9 mouse cellular contexts compared by ENCODE assay signal in the genomic region with DNA sequence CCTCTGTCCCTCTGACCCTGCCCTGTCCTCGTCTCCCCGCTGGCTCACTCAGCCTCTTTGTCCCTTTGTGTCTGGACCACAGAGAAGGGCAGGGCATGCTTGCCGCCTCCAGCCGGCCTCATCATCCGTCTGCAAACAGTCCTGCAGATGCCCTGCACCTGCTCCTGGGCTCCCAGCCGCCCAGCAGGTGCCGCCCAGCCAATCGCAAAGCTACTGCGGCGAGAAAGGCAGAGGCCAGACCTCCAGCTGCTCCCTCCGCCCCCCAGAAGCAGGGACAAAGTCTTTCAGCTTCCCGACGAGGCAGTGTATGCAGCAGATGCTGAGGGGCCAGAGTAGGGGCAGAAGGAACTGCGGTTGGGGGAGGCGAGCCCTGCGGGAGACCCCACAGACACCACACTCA. TPM values are rescaled to one million over a fixed set of nuclear protein-coding genes. Genes with fewer than 3 reads are reported as not detected.
DNase-seq lines count a peak whose midpoint lies in the region; ATAC-seq lines count a peak whose summit lies in the region.
"Had no signal": no experiment of that assay in that cellular context is flagged by ENCODE, and none has a peak within 500 bp of the region (broad histone marks: within the 10 kb centered on the region; RNA-seq: fewer than 3 reads in every experiment).

No protein-coding gene starts in this region.

- 1% methylated on average over 16 of the region's 16 CpGs for WGBS in hindbrain, embryonic 10.5 days
- WGBS in midbrain, embryonic 14.5 days: under 1% methylated on average over 16 of the region's 16 CpGs

- H3K4me3 ChIP-seq in hindbrain, embryonic 10.5 days: peak overlapping the region; percentile 40
- H3K4me3 ChIP-seq in midbrain, embryonic 14.5 days (replicated peaks; ENCODE audit: low read depth, low read length): peak overlapping the region; percentile 23
- H3K4me3 ChIP-seq: limb, embryonic 15.5 days had no signal

- no peaks in the 10 kb centered on the region for H3K9me3 ChIP-seq in hindbrain, embryonic 10.5 days
- H3K9me3 ChIP-seq in midbrain, embryonic 14.5 days (ENCODE audit: control insufficient read depth, low read length): no peaks in the 10 kb centered on the region
- H3K9me3 ChIP-seq: limb, embryonic 15.5 days had no signal

- peak overlapping the region; percentile 96 for H3K27ac ChIP-seq in hindbrain, embryonic 10.5 days
- peak overlapping the region; percentile 97 for H3K27ac ChIP-seq in midbrain, embryonic 14.5 days (replicated peaks; ENCODE audit: low read depth, low read length)
- H3K27ac ChIP-seq: limb, embryonic 15.5 days had no signal

- DNase-seq in left cerebral cortex, postnatal 4 days: peak; percentile 91
- no peak for DNase-seq in left cerebral cortex, postnatal 25 days (ENCODE audit: low spot score in 2 of 2)
- DNase-seq in hindbrain, embryonic 10.5 days (ENCODE audit: low spot score): peak; percentile 93
- peak; percentile 88 for DNase-seq in midbrain, embryonic 14.5 days
- peak; percentile 41 to 67 for DNase-seq in thymus, postnatal 36 days
- no peak for DNase-seq in natural killer cell, adult 2 months (ENCODE audit: low spot score in 2 of 2)
- DNase-seq in urinary bladder, postnatal 36 days (ENCODE audit: low spot score in 2 of 2): no peak
- no peak for DNase-seq in adrenal gland, postnatal 14 days

- peak; percentile 84 for ATAC-seq in midbrain, embryonic 14.5 days (ENCODE audit: low FRiP score, low TSS enrichment)

- peaks cover 65% of the 10 kb centered on the region for H3K4me1 ChIP-seq in hindbrain, embryonic 10.5 days (replicated peaks)
- peaks cover 32% of the 10 kb centered on the region for H3K4me1 ChIP-seq in midbrain, embryonic 14.5 days (ENCODE audit: control insufficient read depth, insufficient read depth, low read length)

- H3K36me3 ChIP-seq in hindbrain, embryonic 10.5 days: no peaks in the 10 kb centered on the region
- no peaks in the 10 kb centered on the region for H3K36me3 ChIP-seq in midbrain, embryonic 14.5 days (ENCODE audit: control insufficient read depth, insufficient read depth, low read length)
- H3K36me3 ChIP-seq: limb, embryonic 15.5 days had no signal

- H3K27me3 ChIP-seq in hindbrain, embryonic 10.5 days (ENCODE audit: insufficient read depth, poor library complexity, severe bottlenecking): peaks cover 7% of the 10 kb centered on the region; the same call in 1 of the 2 replicates
- H3K27me3 ChIP-seq in midbrain, embryonic 14.5 days (ENCODE audit: control insufficient read depth, insufficient read depth, low read length): no peaks in the 10 kb centered on the region

- peak overlapping the region; percentile 54 for H3K4me2 ChIP-seq in midbrain, embryonic 14.5 days (ENCODE audit: low read length)
- H3K4me2 ChIP-seq: limb, embryonic 15.5 days had no signal

- intact Hi-C loops in left cerebral cortex, postnatal 4 days (cut with DNase I): loop anchor here (10.0 kb wide), 1 partner anchor 177 kb away; no protein-coding TSS in a partner anchor
- intact Hi-C loops in left cerebral cortex, postnatal 25 days (cut with DNase I): no loop called here

- H3K9ac ChIP-seq in midbrain, embryonic 14.5 days (replicated peaks; ENCODE audit: low read length): peak overlapping the region; percentile 63
- H3K9ac ChIP-seq: limb, embryonic 15.5 days had no signal

RNA-seq across cellular contexts. Expression of gene Cryba4, which starts 14.9 kb away (rescaled TPM):
- under 1 TPM; 0.50 to 0.54 TPM for total RNA-seq in left cerebral cortex, postnatal 4 days (2021)
- total RNA-seq in left cerebral cortex, postnatal 25 days (2021): 1 to 10 TPM in 1 of 2 experiments, under 1 TPM in 1; 0.78 to 1.0 TPM
- 0.35 and 1.4 TPM in 2 replicates for polyA plus RNA-seq in hindbrain, embryonic 10.5 days (2016; fragmentation: Nextera tagmentation; extraction: Ambion mirVana)
- 0.93 and 1.2 TPM in 2 replicates for polyA plus RNA-seq in midbrain, embryonic 14.5 days (2014; fragmentation: Nextera tagmentation; extraction: Ambion mirVana)
- total RNA-seq in adrenal gland, postnatal 14 days (2021): 16.2 and 28.2 TPM in 2 replicates

RNA-seq across cellular contexts. Expression of gene Crybb1, which starts 18.2 kb away (rescaled TPM):
- total RNA-seq in left cerebral cortex, postnatal 4 days (2021): 1 to 10 TPM; 3.5 to 5.6 TPM
- total RNA-seq in left cerebral cortex, postnatal 25 days (2021): 1 to 10 TPM; 7.7 to 9.9 TPM
- 0.19 and 0.42 TPM in 2 replicates for polyA plus RNA-seq in hindbrain, embryonic 10.5 days (2016; fragmentation: Nextera tagmentation; extraction: Ambion mirVana)
- 1.9 and 3.8 TPM in 2 replicates for polyA plus RNA-seq in midbrain, embryonic 14.5 days (2014; fragmentation: Nextera tagmentation; extraction: Ambion mirVana)
- 1.8 and 1.9 TPM in 2 replicates for total RNA-seq in adrenal gland, postnatal 14 days (2021)

RNA-seq across cellular contexts. Expression of gene Tpst2, which starts 39.1 kb away (rescaled TPM):
- 10 to 100 TPM; 25.5 to 28.8 TPM for total RNA-seq in left cerebral cortex, postnatal 4 days (2021)
- 10 to 100 TPM; 39.0 to 43.9 TPM for total RNA-seq in left cerebral cortex, postnatal 25 days (2021)
- polyA plus RNA-seq in hindbrain, embryonic 10.5 days (2016; fragmentation: Nextera tagmentation; extraction: Ambion mirVana): 37.2 and 40.9 TPM in 2 replicates
- polyA plus RNA-seq in midbrain, embryonic 14.5 days (2014; fragmentation: Nextera tagmentation; extraction: Ambion mirVana): 24.7 and 26.4 TPM in 2 replicates
- total RNA-seq in adrenal gland, postnatal 14 days (2021): 161 and 186 TPM in 2 replicates

Comparison
In these comparisons a context has a peak if more than half of its experiments do, and no peak if none do; other contexts are left out.
1. DNase-seq: peak in left cerebral cortex, postnatal 4 days (single experiment), hindbrain, embryonic 10.5 days (single experiment), midbrain, embryonic 14.5 days (single experiment) and thymus, postnatal 36 days (2 of 2); none in left cerebral cortex, postnatal 25 days (0 of 2), natural killer cell, adult 2 months (0 of 2), urinary bladder, postnatal 36 days (0 of 2) and adrenal gland, postnatal 14 days (single experiment).